Mouse (Mus musculus) left cerebral cortex, postnatal 10 days (tissue): ENCODE data around the gene Ttc39d. TPM values are rescaled to one million over a fixed set of nuclear protein-coding genes. Genes with fewer than 3 reads are reported as not detected.
"Not testable (repeated sequence)": the region's sequence is repeated elsewhere in the genome, so short reads cannot be mapped to it uniquely, and the experiment has no call there.

Source experiments
- DNase-seq, 2 experiments: peaks; one replicate each; pipeline ENCODE4 v3.0.0; 2021 to 2022; ENCODE audit warnings: low spot score in 2 of 2, mixed read lengths in 1 of 2; ENCODE audit errors: extremely low spot score in 1 of 2
- intact Hi-C: fragments of 180-260 bp; cut with DNase I; formaldehyde crosslinking; loops from one replicate; pipeline ENCODE4 v1.15.1; 2025
- total RNA-seq, 2 experiments: library from RNA; stranded (reverse); gene quantifications; 2 replicates each; pipeline ENCODE4 v1.2.3; 2021

Ttc39d gene
- total RNA-seq, 2 experiments from 2014 or later: 0.17 to 0.18 TPM

GRCm38 (mm10) chr17:80179959-80180358 is 27.3 kb upstream of the Ttc39d start:
- DNase-seq: peak; percentile 78
- intact Hi-C loops: loop anchor here (2.0 to 5.0 kb wide), 2 partner anchors 131 to 163 kb away; no protein-coding TSS in a partner anchor

GRCm38 (mm10) chr17:80180468-80180867 is 26.8 kb upstream of the Ttc39d start:
- intact Hi-C loops: loop anchor here (2.0 to 5.0 kb wide), 2 partner anchors 132 to 163 kb away; no protein-coding TSS in a partner anchor
- no peak for DNase-seq

- intact Hi-C loops: loop anchor here (5.0 kb wide), 1 partner anchor 166 kb away; no protein-coding TSS in a partner anchor
- no peak for DNase-seq
These were observed 23.6 kb upstream of the Ttc39d start for GRCm38 (mm10) chr17:80183615-80184014.

DNA sequence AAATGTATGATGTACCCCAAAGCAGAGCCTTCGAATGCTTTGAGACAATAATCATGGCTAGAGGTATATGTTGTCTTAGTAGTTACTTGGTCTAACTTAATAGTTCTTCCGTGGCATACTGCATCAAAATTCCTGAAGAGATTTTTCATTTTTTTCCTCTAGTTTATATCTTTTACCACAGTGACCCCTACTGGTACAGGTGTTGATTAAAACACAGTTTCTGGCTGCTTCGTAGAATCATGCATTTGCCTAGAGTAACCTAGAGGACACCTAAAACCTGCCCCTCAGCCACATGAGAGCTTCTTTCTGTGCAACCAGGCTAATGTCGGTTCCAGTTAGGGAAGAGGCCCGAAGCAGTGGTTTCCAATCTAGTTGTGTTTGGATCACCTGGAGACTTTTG is 14.2 kb upstream of the Ttc39d start:
- DNase-seq: peak in 1 of 2 experiments; percentile 16
- intact Hi-C loops: loop anchor here (5.0 kb wide), 1 partner anchor 331 kb away; no protein-coding TSS in a partner anchor

DNA sequence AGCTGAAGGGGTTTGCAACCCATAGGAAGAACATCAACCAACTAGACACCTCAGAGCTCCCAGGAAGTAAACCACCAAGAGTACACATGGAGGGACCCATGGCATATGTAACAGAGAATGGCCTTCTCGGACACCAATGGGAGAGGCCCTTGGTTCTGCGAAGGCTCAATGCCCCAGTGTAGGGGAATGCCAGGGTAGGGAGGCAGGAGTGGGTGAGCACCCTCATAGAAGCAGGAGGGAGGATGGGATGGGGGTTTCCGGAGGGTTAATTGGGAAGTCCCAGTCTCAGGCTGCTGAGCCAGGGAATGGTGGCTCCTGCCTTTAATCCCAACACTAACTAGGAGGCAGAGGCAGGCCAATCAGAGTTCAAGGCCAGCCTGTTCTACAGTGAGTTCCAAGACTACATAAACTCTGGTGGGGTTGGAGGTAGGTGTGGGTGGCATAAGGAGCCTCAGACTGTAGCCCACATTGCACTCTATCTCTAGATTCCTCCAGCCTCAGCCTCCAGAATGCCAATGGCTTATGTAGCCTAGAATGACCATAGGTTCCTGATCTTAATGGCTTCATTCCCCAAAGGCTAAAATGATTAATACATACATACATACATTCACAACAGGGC is 8.0 kb upstream of the Ttc39d start:
- no peak for DNase-seq
- intact Hi-C loops: no loop called here

- DNase-seq: no peak
- intact Hi-C loops: no loop called here
These were observed 1.6 kb upstream of the Ttc39d start for GRCm38 (mm10) chr17:80205657-80206056.

DNA sequence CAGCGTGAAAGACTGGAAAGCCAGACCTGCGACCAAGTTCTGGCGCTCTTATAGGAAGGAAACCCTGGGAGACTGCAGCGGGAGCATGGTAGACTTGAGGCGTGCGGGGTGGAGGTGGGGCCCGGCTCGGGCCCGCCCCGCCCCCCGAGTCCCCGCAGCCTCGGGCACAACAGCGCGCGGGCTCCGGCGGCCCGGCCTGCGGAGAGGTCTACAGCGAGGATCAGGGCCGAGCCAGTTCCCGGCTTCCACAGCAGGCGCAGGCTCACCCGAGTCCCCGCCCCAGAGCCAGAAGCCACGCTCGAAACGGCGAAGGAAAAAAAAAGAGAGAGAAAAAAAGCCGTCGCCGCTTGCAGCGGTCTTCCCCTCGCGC is 974 bp upstream of the Ttc39d start:
- DNase-seq: peak in 1 of 2 experiments; percentile 82
- intact Hi-C loops: no loop called here

DNA sequence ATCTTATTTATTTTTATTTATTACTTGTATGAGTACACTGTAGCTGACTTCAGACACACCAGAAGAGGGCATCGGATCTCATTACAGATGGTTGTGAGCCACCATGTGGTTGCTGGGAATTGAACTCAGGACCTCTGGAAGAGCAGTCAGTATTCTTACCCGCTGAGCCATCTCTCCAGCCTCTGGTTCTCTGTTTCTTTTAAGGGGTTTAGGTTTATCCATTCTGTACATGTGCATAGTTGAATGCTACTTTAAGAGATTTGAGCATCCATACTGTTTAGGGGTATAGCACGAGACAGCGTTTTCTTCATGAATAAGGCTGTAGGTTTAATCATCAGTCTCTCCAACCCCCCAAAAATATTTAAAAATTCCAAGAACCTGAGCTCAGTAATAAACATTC is 6.7 kb downstream of the Ttc39d start:
- intact Hi-C loops, DNase-seq: not testable (repeated sequence)

DNA sequence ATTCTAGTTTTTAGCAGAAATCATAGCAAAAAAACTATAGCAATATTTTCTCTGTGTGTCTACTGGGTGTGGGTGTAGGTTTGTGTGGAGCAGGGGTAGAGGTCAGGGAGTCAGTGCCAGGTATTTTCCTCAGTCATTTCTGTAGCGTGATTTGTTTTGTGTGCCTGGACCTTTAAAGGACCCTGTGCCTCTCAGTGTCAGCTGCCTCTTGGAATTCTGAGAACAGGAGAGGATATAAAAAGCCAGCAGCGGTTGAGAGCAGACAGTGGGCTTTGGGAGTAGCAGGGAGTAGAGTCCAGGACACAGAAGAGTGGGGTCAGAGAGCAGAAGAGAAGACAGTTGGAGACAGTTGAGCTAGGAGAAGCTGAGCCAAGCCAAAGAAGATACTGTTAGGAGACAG is 12.9 kb downstream of the Ttc39d start:
- intact Hi-C loops: no loop called here
- DNase-seq: no peak

DNA sequence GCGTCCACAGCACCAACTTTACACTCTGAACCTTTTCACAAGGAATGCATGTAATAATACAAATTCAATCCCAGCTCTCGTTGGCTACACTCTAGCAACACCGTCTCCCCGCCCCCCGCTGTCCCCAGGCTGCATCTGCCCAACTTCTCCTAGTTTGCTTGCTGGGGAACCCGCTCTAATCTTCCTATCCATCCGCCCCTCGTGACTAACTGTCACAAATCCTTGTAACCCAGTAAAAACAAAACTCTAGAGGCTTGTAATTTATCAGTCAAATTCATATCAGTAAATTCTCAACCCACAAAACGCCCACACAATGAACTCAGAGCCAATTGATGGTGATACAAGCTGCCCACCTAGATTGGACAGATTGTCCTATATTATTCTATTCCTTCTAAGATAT is 13.9 kb downstream of the Ttc39d start:
- intact Hi-C loops: no loop called here

DNA sequence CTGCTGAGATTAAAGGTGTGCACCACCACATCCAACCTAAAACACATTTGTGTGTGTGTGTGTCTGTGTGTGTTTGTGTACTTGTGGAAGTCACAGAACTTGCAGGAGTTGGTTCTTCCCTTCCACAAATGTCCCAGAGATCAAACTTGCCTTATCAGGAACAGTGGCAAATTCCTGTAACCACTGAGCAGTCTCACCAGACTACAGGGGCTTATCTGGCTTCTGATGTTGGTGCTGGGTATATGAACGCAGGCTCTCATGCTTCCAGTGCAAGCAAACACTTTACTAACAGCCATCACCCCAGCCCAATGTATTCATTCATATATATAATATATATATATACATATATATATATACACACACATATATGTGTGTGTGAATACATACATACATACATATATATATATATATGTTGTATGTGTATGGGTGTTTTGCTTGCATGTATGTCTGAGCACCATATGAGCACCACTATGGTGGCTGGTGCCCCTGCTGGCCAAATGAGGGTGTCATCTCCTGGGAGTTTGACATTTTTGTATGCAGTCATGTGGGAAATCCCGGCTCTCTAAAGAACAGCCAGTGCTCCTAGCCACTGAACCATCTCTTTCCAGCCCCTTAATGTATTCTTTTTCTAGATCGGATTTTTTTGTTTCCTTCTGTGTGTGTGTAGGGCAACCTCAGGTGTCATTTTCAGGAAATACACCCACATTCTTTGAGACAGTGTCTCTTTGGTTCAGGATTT is 14.8 kb downstream of the Ttc39d start:
- no peak for DNase-seq
- intact Hi-C loops: no loop called here

More for the DNA sequence above, 13.9 kb downstream of the Ttc39d start:
- DNase-seq: no peak

GRCm38 (mm10) chr17:80223829-80224228 is 16.6 kb downstream of the Ttc39d start:
- DNase-seq: no peak
- intact Hi-C loops: no loop called here

DNA sequence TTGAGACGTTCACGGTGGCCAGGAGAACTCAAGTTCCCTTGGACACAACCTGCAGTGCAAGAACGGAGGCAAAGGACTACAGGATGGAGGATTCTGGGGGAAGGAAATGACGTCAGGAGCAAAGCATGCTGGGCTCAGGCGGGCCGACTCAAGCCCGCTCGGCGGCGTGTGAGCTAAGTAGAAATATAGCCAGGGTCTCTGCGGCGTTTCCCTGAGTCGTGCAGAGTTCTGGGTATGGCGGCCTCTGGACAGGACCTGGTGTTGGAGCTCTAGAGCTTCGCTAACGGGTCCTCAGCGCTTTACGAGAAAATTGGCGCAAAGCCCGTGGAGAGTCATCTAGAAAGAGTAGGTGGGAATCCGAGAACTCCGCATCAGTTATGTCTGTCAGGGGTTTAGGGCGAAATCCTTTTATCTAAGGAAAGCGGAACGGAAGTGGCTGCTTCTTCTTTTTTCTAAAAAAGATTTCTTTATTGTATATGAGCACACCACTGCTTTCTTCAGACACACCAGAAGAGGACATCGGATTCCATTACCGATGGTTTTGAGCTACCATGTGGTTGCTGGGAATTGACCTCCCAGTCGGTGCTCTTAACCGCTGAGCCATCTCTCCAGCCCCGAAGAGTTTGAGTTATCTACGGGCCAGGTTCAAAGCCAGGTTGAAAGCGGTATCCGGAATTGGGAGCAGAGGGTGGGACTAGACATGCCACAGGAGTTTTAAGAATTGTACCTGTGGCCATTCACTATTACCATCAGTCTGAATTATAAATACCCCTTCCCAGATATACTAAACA is 17.3 kb downstream of the Ttc39d start, which contains the start of gene Gemin6:
TSS of gene Gemin6 (plus strand) at position 116 of the 791 bp plus-strand sequence.
- intact Hi-C loops: no loop called here

GRCm38 (mm10) chr17:80225142-80225541 is 17.9 kb downstream of the Ttc39d start:
- intact Hi-C loops, DNase-seq: not testable (repeated sequence)

More for the DNA sequence above, 17.3 kb downstream of the Ttc39d start, which contains the start of gene Gemin6:
- peak; percentile 87 for DNase-seq

- DNase-seq: no peak
- intact Hi-C loops: no loop called here
These were observed 22.1 kb downstream of the Ttc39d start for GRCm38 (mm10) chr17:80229396-80229795.

GRCm38 (mm10) chr17:80233844-80234243 is 26.6 kb downstream of the Ttc39d start:
- intact Hi-C loops: no loop called here
- DNase-seq: no peak

DNA sequence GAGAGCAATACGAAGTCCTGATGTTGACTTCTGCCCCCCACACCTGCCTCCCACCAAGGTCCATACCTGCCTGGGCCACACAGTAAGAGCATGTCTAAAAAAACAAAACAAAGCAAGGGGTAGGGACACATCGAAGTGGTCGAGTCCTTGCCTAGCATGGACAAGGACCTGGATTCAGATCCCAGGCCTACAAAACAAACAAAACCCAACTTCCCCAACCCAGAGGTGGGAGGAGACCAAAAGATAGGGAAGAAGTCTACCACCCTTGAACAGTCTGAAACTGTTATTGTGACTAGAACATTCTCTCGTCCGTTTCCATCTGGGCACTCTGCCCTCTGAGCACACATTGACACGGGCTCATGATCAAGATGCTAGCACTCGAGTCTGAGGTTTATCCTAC is 27.1 kb downstream of the Ttc39d start:
- intact Hi-C loops: no loop called here
- no peak for DNase-seq

- intact Hi-C loops: no loop called here
- no peak for DNase-seq
These were observed 28.2 kb downstream of the Ttc39d start for GRCm38 (mm10) chr17:80235477-80235876.

- intact Hi-C loops: no loop called here
- no peak for DNase-seq
These were observed 29.5 kb downstream of the Ttc39d start for GRCm38 (mm10) chr17:80236805-80237204.
